Mouse (Mus musculus) kidney, adult 11 months (tissue): Measurements from ENCODE around the gene Naaladl2.
"Not testable (repeated sequence)": the region's sequence is repeated elsewhere in the genome, so short reads cannot be mapped to it uniquely, and the experiment has no call there.

Experiments used
- DNase-seq: peaks from one replicate; pipeline ENCODE4 v3.0.0; 2022

The Naaladl2 gene

DNA sequence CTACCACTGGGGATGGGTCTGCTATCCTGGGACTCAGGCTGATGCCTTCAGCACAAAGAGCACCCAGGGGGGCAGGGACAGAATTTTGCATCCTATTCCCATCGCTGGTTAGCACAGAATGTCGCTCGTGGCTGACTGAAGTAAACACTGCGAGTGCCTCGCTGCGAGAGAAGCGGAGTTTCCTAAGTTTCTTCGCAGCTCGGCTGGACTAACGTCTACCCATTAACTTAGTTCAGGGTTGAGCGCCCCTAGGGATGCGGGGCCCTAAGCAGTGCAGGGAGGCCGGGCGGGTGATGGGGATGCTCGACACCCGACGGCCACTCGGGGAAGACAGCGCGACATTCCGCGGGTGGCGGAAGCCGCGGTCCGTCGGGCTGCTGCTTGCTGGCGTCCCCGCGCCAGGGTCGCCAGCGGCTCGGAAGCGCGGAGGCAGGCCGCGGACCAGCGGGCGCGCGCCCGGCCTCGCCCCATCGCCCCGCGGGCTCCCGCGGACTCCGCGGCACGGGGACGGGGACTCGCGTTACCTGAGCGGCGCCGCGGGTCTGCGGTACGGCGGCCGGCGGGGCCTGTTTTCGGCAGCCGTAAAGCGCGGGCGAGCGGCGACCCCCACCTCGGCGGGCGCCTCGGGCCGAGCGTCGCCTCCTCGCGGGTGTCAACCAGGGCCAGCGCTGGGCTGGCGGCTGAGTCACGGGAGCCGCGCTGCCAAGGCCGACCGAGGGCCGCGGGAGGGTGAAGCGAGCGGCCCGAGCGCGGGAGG, at the start of gene Naaladl2:
Gene Naaladl2, minus strand, starts transcription at position 707 of the 757 bp plus-strand sequence.
- DNase-seq = peak; percentile 10

DNA sequence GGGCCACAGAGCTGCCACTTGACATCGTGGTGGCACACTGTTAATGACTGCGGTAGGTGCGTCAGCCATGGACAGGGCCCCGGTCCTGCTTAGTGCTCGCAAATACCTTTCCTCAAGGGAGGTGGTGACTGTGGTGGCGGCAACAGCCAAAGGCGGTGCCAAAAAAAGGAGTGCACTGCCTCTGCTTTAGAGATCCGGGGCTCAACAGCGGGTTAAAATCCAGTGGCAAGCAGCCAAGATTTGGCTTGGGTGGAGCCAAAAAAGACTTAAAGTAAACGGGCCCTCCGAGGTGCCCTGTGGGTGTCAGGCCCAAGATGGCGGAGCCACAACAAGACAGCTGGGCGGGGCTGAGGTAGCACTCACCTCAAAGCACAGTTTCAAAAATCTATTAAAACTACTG, 7.7 kb upstream of the Naaladl2 start:
- no peak for DNase-seq

DNA sequence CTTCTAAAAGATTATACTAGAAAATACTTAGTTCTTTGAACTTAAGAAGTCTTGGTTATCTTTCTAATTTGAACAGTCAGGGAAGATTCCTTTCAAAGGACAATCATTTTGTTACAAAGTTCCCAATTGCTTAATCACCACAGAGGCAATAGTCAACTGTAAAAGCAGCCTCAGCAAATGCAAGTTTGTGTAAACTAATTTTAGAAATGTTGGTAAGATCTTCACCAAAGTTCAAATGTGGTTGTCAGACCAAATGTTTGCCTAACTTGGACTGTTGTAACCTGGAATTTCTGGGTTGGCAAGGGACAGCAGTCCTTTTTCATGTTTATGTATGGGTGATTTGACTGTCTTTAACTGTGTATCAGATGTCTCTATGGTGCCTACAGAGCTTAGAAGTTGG, 3.2 kb upstream of the Naaladl2 start:
- no peak for DNase-seq

DNA sequence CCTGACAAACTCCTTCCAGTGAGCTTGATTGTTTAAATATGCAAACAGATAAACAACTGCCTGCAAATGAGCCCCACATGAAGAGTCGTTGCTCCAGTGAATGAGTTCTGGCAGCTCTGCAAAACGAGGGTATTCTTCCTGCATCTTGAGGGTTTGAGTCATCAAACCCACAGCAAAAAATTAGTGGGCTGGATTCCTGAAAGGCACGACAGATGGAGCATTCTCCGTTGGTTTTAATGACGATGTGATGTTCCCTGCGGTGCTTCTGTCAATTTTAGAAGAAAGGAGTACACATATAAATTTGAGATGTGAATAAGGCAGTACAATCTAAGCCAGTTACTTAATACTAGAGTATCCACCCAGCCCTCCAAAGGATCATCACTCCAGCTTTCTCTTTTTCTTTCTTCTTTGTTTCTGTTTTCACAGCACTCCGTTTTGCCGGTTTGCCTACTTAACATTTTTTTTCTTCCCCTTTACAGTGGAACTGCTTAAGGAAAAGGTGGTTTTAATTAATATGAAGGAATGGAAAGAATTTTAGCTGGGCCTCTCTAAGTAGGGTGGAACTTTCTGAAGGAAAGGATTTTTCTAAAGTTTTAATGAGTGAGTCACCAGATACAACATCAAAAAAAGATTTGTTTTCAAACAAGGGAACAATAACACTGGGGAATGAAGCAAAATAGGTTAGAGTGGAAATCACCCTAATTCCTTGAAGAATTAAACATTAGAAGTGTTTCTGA, 1.1 kb upstream of the Naaladl2 start:
- no peak for DNase-seq

DNA sequence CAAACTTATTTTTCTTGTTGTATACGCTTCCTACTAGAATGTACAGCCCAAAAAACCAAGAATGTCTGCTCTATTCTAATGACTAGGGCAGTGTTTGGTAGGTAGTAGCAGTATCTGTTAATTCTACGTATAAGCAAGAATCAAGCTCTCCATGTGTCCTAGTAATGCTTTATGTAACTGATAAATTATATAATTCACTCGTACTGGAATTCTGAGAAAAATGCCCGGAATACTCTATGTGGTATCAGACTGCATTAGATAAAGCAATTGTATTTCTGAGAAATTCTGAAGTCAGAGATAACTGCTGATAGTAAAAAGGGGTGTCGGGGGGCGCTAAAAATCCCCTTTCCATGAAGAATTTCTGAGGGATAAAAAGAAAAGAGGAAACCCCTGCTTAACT, 950 bp downstream of the Naaladl2 start:
- DNase-seq = no peak

DNA sequence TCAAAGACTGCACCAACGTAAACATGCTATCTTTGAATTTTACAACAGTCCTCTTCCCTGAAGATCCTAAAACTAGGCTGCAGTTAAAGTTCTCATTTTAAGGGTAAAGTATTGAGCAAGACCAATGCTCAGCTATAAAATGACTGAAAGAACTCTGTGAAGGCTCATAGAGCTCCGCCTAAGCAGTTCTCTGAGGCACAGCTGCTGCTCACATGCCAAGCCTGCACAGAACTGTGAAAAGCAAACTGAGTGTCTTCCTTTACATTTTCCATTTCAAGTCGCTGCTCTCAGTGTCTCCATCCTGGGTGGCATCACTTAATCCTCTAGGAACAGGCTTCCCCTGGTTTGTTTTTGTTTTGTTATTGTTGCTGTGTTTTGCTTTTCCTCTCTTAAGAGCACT, 12.2 kb downstream of the Naaladl2 start:
- DNase-seq = no peak

DNA sequence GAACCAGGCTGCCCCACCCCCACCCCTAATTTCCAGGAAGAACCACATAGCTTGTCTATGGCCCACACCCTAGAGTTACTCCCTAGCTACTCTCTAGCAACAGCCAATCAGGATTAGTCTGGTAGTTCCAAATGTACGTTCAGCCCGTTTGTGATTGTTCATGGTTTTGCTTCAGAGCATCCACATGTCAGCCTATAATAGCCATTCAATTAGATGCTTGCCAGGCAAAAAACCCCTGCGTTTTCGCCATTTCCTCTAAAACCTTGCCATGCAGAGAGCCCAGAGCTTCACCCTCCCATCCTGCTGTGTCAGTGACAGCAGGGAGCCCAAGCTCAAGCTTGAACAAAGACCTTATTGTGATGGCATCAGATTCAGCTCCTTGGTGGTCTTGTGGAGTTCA, 16.2 kb downstream of the Naaladl2 start:
- no peak for DNase-seq

DNA sequence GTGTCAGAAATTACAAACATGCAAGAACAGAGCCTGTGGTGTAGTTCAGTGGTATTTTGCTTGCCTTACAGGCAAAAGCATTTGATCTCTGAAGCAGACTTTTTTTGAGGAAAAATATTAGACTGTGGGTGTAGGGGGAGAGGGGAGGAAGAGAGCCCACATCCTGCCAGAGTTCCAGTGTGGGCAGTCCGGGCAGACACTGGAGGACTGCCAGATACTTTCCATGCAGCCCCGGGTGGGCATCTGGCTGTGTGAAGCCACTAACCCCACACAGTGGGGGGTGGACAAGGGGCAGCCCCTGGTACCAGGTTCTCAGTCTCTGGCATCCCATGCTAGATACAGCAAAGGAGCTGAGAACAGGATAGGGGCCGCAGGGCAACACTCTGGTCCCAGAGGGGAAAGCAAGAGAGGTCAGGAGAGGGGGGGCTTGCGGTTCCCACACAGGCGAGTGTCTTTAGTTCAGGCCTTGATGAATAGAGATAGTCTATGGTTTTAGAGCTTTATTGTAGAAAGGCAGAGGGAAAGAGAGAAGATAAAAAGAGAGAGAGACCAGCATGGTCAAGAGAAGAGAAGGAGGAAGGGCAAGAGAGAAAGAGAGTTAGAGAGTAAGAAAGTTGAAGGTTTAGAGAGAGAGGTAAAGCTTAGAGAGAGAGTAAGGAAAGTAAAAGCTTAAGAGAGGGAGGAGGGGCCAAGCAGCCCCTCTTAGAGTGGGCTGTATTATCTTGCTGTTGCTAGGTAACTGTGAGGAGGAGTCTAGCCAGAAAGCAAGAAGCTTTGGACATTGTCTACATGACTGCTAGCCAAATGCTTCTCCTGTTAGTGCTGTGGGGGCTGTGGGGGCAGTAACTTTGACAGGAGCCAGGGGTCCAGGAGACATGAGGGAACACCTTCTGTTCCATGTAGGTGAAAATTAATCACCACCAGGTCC, 18.9 kb downstream of the Naaladl2 start:
- DNase-seq = no peak

DNA sequence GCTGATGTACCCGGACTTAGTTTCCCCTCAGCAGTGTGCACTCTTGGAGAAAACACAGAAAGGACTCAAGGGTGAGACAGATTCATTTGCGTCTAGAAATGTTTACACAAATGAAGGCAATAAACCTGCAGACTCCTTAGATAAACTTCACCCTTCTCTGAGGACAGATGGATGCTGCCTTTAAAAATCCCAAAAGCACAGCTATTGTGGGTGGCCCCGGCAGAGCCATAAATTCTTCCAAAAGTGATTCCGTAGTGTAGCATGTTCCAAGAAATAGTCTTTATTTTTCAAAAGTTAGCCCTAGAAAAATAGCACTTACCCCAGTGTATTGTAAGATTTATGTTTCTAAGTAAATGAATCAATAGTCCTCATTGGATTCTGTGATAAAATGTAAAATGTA, 31.0 kb downstream of the Naaladl2 start:
- no peak for DNase-seq

- DNase-seq = no peak
Observed at GRCm38 (mm10) chr3:25108997-25109396, 35.1 kb downstream of the Naaladl2 start.

DNA sequence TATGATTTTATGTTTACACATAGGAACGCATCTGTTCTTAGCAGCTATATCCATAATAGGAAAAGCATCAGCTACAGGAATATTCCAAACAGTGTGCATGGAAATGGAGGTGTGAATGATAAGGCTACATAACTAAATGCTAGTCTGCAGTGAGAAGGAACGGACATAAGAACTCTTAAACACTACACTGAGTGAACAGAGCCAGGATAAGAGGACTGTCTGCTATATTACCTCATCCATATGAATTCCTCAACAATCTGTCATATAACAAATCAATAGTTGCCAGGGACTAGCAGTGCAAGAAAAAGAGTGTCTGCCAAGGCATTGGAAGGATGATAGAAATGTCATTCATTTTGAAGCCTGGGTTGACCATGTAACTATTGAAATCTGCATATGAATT, 51.1 kb downstream of the Naaladl2 start:
- no peak for DNase-seq

GRCm38 (mm10) chr3:25075785-25076184, 68.3 kb downstream of the Naaladl2 start:
- DNase-seq = no peak

DNA sequence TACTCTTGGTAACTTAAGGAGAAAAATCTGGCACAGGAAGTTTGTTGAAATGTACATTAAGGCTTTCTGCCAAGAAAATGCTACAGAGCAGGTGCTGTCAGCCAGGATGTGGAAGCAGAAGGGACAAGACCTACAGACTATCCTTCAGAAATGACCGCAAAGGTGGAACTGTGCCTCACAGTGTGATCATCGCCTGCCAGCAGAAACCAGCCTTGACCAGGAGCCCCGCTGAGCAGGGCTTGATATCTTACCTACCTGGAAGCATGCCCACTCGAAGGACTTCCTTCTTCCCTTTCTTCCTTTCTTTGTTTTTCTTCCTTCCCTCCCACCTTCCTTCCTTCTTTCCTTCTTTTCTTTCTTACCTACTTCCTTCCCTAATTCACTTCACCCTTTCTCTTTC, 69.8 kb downstream of the Naaladl2 start:
- DNase-seq = no peak

DNA sequence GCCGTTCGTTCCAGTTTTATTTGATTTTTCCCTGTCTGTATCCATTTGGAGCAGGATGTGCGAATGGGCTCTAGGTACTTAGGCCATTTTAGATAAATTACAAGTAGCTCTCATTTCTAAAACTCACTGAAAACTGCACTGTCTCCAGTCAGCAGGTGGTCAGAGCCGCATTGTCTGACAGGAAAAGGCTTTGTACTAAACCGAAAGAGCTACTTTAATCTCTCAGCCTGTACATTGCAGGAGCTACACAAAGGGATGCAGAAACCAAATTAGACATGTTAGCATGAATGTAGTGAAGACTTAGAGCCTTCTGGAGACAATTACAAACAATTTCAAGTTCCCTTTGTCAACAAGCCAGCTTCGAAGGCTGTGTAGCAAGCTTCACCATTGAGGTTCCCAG, 70.2 kb downstream of the Naaladl2 start:
- DNase-seq = no peak

DNA sequence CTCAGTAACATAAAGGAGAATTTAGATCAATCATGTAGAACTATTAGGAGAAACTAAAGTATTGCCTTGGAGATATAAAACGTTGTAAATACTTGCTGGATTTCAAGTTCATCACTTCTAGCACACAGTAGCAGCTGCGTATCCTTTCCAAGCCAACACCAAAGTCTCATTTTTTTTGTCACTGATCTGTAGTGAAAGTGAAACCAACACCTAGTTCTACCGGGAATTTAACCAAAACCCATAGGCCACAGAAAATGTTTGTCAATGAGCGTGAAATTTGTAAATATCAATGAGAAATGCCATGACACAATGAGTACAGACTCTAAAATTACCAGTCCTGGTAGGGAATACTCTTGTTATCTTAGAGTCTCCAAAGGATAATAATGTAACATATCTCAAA, 80.8 kb downstream of the Naaladl2 start:
- no peak for DNase-seq

GRCm38 (mm10) chr3:25052975-25053374, 91.1 kb downstream of the Naaladl2 start:
- DNase-seq = no peak

GRCm38 (mm10) chr3:25019972-25020371, 124.1 kb downstream of the Naaladl2 start:
- DNase-seq = no peak

DNA sequence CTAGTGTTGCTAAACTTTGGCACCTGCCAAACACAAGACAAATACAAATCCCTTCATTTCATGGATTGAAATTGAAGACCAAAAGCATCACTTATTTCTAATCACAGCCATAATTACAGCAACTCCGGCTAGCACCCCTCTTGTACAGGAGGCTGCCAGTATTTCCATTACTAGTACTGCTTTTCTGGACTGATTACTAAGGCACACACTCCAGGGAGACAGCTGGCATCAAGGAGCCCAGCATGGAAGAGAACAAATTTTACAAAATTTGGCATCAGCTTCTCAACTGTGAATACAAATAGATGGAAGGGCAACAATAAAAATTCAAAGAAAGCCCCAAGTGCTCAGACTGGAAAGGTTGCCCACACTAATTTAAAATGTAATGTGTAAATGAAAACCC, 133.3 kb downstream of the Naaladl2 start:
- DNase-seq = no peak

GRCm38 (mm10) chr3:25006802-25007201, 137.3 kb downstream of the Naaladl2 start:
- not testable (repeated sequence) for DNase-seq

GRCm38 (mm10) chr3:24992577-24992976, 151.5 kb downstream of the Naaladl2 start:
- no peak for DNase-seq

DNA sequence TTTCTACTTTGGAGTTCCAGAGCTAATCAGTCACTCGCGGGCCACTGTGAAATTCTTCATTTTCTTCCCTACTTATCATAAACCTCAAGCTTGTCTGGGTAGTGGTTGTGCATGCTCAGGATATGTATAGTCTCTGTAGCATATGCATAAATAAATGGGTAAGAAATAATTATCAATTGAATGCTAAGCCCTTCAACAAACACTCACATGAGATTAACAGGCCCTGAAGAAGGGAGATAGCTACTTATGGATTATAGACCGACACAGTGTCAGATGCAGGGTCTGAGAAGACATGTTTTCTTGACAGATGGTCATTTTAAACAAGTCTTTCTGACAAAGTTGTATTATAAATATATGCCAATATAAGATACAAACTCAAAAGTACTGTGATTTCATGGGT, 152.0 kb downstream of the Naaladl2 start:
- DNase-seq = no peak

DNA sequence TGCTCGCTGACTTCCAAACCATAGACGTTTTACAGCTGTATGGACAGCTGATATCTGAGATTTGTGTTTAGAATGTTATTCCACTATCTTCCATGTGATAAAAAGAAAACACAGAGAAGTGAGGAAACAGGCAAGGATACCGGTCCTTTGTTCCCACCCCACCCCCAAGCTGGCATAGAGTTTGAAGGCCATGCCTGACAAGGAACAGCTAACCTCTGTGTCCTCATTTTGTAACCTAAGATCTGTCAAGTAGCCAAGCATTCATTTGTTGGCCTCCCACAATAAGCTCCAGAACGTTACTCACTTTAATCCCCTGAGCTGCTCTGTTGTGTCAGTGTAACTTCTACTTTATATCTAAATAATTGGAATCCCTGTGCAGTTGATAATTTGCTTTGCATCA, 161.9 kb downstream of the Naaladl2 start:
- no peak for DNase-seq

GRCm38 (mm10) chr3:24942170-24942569, 201.9 kb downstream of the Naaladl2 start:
- DNase-seq = no peak
